Mouse (Mus musculus) kidney, embryonic 14.5 days (tissue): ENCODE measurements around the gene Cdh1. TPM values are rescaled to one million over a fixed set of nuclear protein-coding genes. Genes with fewer than 3 reads are reported as not detected.

Experiments
- ATAC-seq: fragments of 200-750 bp; cut with Nextera tagmentation; 2 replicates; pipeline ENCODE4 v1.8.0; 2017; ENCODE audit warnings: moderate number of reproducible peaks, mild to moderate bottlenecking, moderate TSS enrichment, moderate library complexity; ENCODE audit not compliant: low FRiP score, low TSS enrichment
- H3K27ac ChIP-seq: fragments of 300-500 bp; sonication (generic); 2 replicates; pipeline ENCODE4 v1.5.1; 2014; ENCODE audit warnings: low read depth, mild to moderate bottlenecking, low read length, moderate library complexity, mixed read lengths
- H3K27me3 ChIP-seq: fragments of 300-500 bp; sonication (generic); 2 replicates; pipeline ENCODE4 v1.6.1; 2014; ENCODE audit warnings: mild to moderate bottlenecking, low read length; ENCODE audit not compliant: control insufficient read depth, insufficient read depth
- H3K36me3 ChIP-seq: fragments of 300-500 bp; sonication (generic); 2 replicates; pipeline ENCODE4 v1.6.1; 2014; ENCODE audit warnings: low read length, mixed read lengths; ENCODE audit not compliant: control insufficient read depth, insufficient read depth
- H3K4me1 ChIP-seq: fragments of 300-500 bp; sonication (generic); 2 replicates; pipeline ENCODE4 v1.6.1; 2014; ENCODE audit warnings: low read length, mixed read lengths; ENCODE audit not compliant: control insufficient read depth, insufficient read depth
- H3K4me2 ChIP-seq: fragments of 300-500 bp; sonication (generic); replicated peaks from 2 replicates; pipeline ENCODE4 v1.6.1; 2014; ENCODE audit warnings: low read depth, mild to moderate bottlenecking, low read length
- H3K4me3 ChIP-seq: fragments of 300-500 bp; sonication (generic); 2 replicates; pipeline ENCODE4 v1.5.1; 2014; ENCODE audit warnings: mild to moderate bottlenecking, low read length
- H3K9ac ChIP-seq: fragments of 300-500 bp; sonication (generic); 2 replicates; pipeline ENCODE4 v1.6.1; 2014; ENCODE audit warnings: low read depth, mild to moderate bottlenecking, low read length, moderate library complexity
- H3K9me3 ChIP-seq: fragments of 300-500 bp; sonication (generic); 2 replicates; pipeline ENCODE4 v1.6.1; 2016; ENCODE audit warnings: low read length; ENCODE audit not compliant: control insufficient read depth
- WGBS: fragments of 180-500 bp; shearing (Covaris S2); extraction: QIAGEN DNeasy Blood & Tissue Kit; methylation state at CpG from one replicate; pipeline ENCODE4 v1.1.7; 2014; 5-methylcytosine and 5-hydroxymethylcytosine counted together
- polyA plus RNA-seq: library from polyadenylated mRNA; unstranded; fragments of >200 nt; fragmentation: Nextera tagmentation; extraction: Ambion mirVana; gene quantifications from 2 replicates; pipeline ENCODE4 v1.2.1, GENCODE M21; 2014

Gene Cdh1
- polyA plus RNA-seq, 1 experiment from 2014 or later: 88.4 TPM

DNA sequence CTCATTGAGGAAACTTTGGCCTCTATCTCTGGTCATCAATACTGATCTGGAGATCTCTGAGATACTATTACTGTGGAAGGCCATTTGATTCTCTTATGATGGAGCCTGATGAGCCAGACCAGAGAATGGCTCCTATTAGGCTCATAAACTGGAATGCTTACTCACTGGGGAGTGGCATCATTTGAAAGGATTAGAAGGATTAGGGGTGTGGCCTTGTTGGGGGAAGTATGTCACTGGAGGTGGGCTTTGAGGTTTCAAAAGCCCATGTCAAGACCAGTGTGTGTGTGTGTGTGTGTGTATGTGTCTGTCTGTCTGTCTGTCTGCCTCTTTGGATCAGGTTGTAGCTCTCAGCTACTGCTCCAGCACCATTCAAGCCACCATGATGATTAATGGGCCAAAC is 20.8 kb downstream of the Cdh1 start:
- H3K36me3 ChIP-seq: no peaks in the 10 kb centered on the region
- no peak overlapping the region for H3K4me3 ChIP-seq
- H3K9ac ChIP-seq: no peak overlapping the region
- H3K9me3 ChIP-seq: 0 out of 2 replicates have a peak, but pooled peaks cover 2% of the 10 kb centered on the region
- peak overlapping the region; percentile 62; the same call in 1 of the 2 replicates for H3K27ac ChIP-seq
- H3K4me2 ChIP-seq: no peak overlapping the region
- no peak for ATAC-seq
- peaks cover 11% of the 10 kb centered on the region for H3K4me1 ChIP-seq
- H3K27me3 ChIP-seq: no peaks in the 10 kb centered on the region

- H3K27me3 ChIP-seq: no peaks in the 10 kb centered on the region
- 82% methylated on average over 3 of the region's 3 CpGs for WGBS
These were observed 21.6 kb downstream of the Cdh1 start for GRCm38 (mm10) chr8:106624743-106625142.

GRCm38 (mm10) chr8:106626096-106626865 is 23.1 kb downstream of the Cdh1 start:
- H3K9ac ChIP-seq: no peak overlapping the region
- H3K4me2 ChIP-seq: no peak overlapping the region
- H3K4me1 ChIP-seq: peaks cover 3% of the 10 kb centered on the region; the same call in 1 of the 2 replicates
- 75% methylated on average over 9 of the region's 9 CpGs for WGBS
- no peak overlapping the region for H3K4me3 ChIP-seq
- no peak overlapping the region for H3K27ac ChIP-seq
- 0 out of 2 replicates have a peak, but pooled peaks cover 2% of the 10 kb centered on the region for H3K9me3 ChIP-seq
- no peaks in the 10 kb centered on the region for H3K36me3 ChIP-seq
- H3K27me3 ChIP-seq: no peaks in the 10 kb centered on the region
- ATAC-seq: no peak

More at GRCm38 (mm10) chr8:106624743-106625142, 21.6 kb downstream of the Cdh1 start:
- Histone ChIP-seq H3K9me3 (0 out of 2 replicates have a peak, but pooled peaks cover 2% of the 10 kb centered on the region), H3K36me3 (no peaks in the 10 kb centered on the region), H3K4me1 (peaks cover 6% of the 10 kb centered on the region), H3K4me2 (no peak overlapping the region), H3K9ac (no peak overlapping the region), H3K4me3 (no peak overlapping the region), H3K27ac (no peak overlapping the region)
- no peak for ATAC-seq

GRCm38 (mm10) chr8:106628291-106628964 is 25.3 kb downstream of the Cdh1 start:
- no peak overlapping the region for H3K4me2 ChIP-seq
- no peak overlapping the region for H3K4me3 ChIP-seq
- H3K27me3 ChIP-seq: no peaks in the 10 kb centered on the region
- H3K27ac ChIP-seq: no peak overlapping the region
- 0 out of 2 replicates have a peak, but pooled peaks cover 2% of the 10 kb centered on the region for H3K9me3 ChIP-seq
- H3K4me1 ChIP-seq: no peaks in the 10 kb centered on the region
- no peak for ATAC-seq
- no peak overlapping the region for H3K9ac ChIP-seq
- WGBS: 71% methylated on average over 11 of the region's 11 CpGs
- H3K36me3 ChIP-seq: no peaks in the 10 kb centered on the region

DNA sequence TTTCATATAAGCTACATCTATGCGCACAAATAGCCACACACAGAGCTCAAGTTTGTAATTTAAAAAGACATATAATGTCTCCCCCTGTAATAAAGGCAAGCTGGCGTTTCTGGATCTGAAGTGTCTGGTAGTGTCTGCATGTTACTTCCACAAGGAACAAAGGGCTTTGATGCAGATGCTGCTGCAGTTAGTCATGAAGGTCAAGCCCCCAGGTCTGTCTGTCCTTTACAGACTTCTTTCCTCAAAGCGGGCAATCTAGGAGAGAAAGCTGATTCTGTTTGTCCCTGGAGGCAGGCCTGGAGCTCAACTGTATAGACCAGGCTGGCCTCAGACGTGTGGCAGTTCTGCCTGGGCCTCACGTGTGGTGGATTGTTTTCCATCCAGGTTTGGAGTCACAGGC is 26.3 kb downstream of the Cdh1 start:
- Histone ChIP-seq H3K4me1 (no peaks in the 10 kb centered on the region), H3K27ac (no peak overlapping the region), H3K4me2 (no peak overlapping the region), H3K9me3 (no peaks in the 10 kb centered on the region), H3K36me3 (no peaks in the 10 kb centered on the region), H3K9ac (no peak overlapping the region), H3K4me3 (no peak overlapping the region), H3K27me3 (no peaks in the 10 kb centered on the region)
- no peak for ATAC-seq
- WGBS: 68% methylated on average over 5 of the region's 5 CpGs

GRCm38 (mm10) chr8:106631904-106632303 is 28.8 kb downstream of the Cdh1 start:
- H3K4me1 ChIP-seq: peaks cover 10% of the 10 kb centered on the region; the same call in 1 of the 2 replicates
- H3K27me3 ChIP-seq: no peaks in the 10 kb centered on the region
- H3K4me3 ChIP-seq: no peak overlapping the region
- WGBS: 52% methylated on average over 5 of the region's 5 CpGs
- no peaks in the 10 kb centered on the region for H3K36me3 ChIP-seq
- H3K4me2 ChIP-seq: no peak overlapping the region
- H3K9me3 ChIP-seq: no peaks in the 10 kb centered on the region
- no peak overlapping the region for H3K9ac ChIP-seq
- no peak overlapping the region for H3K27ac ChIP-seq
- ATAC-seq: no peak

DNA sequence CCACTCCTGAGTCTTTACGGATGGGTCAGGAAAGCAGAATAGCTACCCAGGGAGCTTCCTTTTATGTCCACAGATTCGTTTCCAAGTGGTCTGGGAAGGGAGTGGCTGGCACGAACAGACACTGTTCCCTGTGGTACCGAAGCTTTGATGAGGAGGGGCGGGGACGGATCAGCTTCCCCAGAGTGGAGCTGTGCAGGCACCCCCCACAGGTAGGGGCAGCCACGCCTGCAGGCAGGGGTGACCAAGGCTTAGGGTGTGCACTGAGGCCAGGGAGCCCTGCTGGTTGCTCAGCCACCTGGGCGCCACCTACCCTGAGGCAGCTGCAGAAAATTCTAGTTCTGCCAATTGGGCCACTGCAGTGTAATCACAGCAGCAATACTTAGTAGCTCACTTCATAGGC is 29.5 kb downstream of the Cdh1 start:
- 0 out of 2 replicates have a peak, but pooled peaks have one; percentile 40 for ATAC-seq
- Histone ChIP-seq H3K27me3 (no peaks in the 10 kb centered on the region), H3K27ac (0 out of 2 replicates have a peak overlapping the region, but pooled peaks have one; percentile 2)

GRCm38 (mm10) chr8:106633361-106634158 is 30.4 kb downstream of the Cdh1 start:
- H3K4me3 ChIP-seq: no peak overlapping the region
- H3K36me3 ChIP-seq: no peaks in the 10 kb centered on the region
- H3K27ac ChIP-seq: no peak overlapping the region
- H3K9me3 ChIP-seq: no peaks in the 10 kb centered on the region
- H3K27me3 ChIP-seq: no peaks in the 10 kb centered on the region
- H3K4me1 ChIP-seq: peaks cover 10% of the 10 kb centered on the region; the same call in 1 of the 2 replicates
- H3K4me2 ChIP-seq: no peak overlapping the region
- 64% methylated on average over 17 of the region's 17 CpGs for WGBS
- ATAC-seq: peak; percentile 63; the same call in 1 of the 2 replicates
- no peak overlapping the region for H3K9ac ChIP-seq

More for the DNA sequence above, 29.5 kb downstream of the Cdh1 start:
- Histone ChIP-seq H3K4me1 (peaks cover 10% of the 10 kb centered on the region; the same call in 1 of the 2 replicates), H3K4me3 (no peak overlapping the region), H3K4me2 (no peak overlapping the region), H3K9ac (no peak overlapping the region), H3K9me3 (no peaks in the 10 kb centered on the region), H3K36me3 (no peaks in the 10 kb centered on the region)
- 27% methylated on average over 8 of the region's 8 CpGs for WGBS
